ENCODE assay signal across 8 mouse cellular contexts in the genomic region with DNA sequence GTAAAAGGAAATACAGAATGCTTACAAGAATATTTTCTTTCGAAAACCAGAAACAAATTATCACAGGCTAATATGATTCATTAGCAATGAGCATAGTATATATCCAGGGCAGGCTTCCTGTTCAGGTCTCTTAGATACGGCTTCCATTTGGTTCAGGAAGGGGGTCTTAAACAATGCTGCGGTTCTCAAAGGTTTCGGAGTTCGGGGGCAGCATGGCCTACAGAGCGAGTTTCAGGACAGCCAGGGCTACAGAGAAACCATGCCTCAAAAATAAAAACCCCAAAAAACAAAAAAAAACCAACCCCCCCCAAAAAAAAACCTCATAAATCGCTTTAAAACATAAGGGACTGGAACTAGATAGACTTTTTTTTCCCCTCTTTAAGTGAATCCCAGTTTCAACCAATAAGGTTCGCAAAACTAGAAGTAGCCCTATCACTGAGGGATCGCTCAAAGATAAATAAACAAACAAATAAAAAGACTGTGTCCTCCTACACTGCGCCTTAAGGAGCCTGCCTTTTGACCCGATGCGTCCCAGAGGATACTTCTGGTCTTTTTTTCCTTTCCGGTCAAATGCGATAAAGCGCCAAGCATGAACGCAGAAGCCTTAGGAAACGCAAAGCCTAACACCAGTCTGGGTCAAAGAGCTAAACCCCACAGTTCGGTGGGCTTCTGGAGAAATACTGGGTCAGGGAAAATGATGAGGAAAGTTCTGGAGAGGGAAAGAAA. TPM values are rescaled to one million over a fixed set of nuclear protein-coding genes. Genes with fewer than 3 reads are reported as not detected.
DNase-seq lines count a peak whose midpoint lies in the region; ATAC-seq and TF ChIP-seq lines count a peak whose summit lies in the region.

No protein-coding gene starts in this region.

- H3K4me2 ChIP-seq in kidney, embryonic 15.5 days = peak overlapping the region; percentile 67
- peak overlapping the region; percentile 70 for H3K4me2 ChIP-seq in forebrain, postnatal 0 days (ENCODE audit: low read depth)

- peak overlapping the region; percentile 100 for H3K27ac ChIP-seq in kidney, embryonic 15.5 days
- H3K27ac ChIP-seq in forebrain, postnatal 0 days (ENCODE audit: low read depth, low read length) = peak overlapping the region; percentile 99
- H3K27ac ChIP-seq in midbrain, embryonic 10.5 days (replicated peaks) = peak overlapping the region; percentile 98

- DNase-seq in kidney, adult 9 months = no peak
- DNase-seq in Patski (ENCODE audit: low read depth, low spot score) = peak; percentile 30
- no peak for DNase-seq in forebrain, postnatal 0 days
- no peak for DNase-seq in midbrain, embryonic 10.5 days (ENCODE audit: low spot score)
- no peak for DNase-seq in B cell, adult 2 months
- DNase-seq in urinary bladder, adult 18-20 months (ENCODE audit: low spot score in 2 of 2) = no peak
- DNase-seq in adrenal gland, adult 18-20 months (ENCODE audit: low spot score in 2 of 2) = no peak

- H3K36me3 ChIP-seq in kidney, embryonic 15.5 days = peaks cover 27% of the 10 kb centered on the region
- H3K36me3 ChIP-seq in forebrain, postnatal 0 days (ENCODE audit: insufficient read depth) = peaks cover 13% of the 10 kb centered on the region
- H3K36me3 ChIP-seq in midbrain, embryonic 10.5 days = peaks cover 56% of the 10 kb centered on the region

- H3K4me3 ChIP-seq in kidney, embryonic 15.5 days (replicated peaks) = peak overlapping the region; percentile 82
- peak overlapping the region; percentile 94 for H3K4me3 ChIP-seq in forebrain, postnatal 0 days (ENCODE audit: low read depth, low read length)
- peak overlapping the region; percentile 73 for H3K4me3 ChIP-seq in midbrain, embryonic 10.5 days

- H3K9ac ChIP-seq in kidney, embryonic 15.5 days = peak overlapping the region; percentile 82
- H3K9ac ChIP-seq in forebrain, postnatal 0 days = peak overlapping the region; percentile 91

- peaks cover 40% of the 10 kb centered on the region for H3K4me1 ChIP-seq in kidney, embryonic 15.5 days
- peaks cover 13% of the 10 kb centered on the region for H3K4me1 ChIP-seq in forebrain, postnatal 0 days (ENCODE audit: insufficient read depth)
- H3K4me1 ChIP-seq in midbrain, embryonic 10.5 days = peaks cover 36% of the 10 kb centered on the region

- POLR2A ChIA-PET in Patski (lab: Charles Lee) = interaction anchor here (0.6 to 2.0 kb wide), 12 partner anchors 9 to 461 kb away, joined by 3 to 12 read pairs (median 4); a partner anchor contains a TSS

- H3K9me3 ChIP-seq in kidney, embryonic 15.5 days (replicated peaks) = no peaks in the 10 kb centered on the region
- H3K9me3 ChIP-seq in forebrain, postnatal 0 days (ENCODE audit: low read length) = no peaks in the 10 kb centered on the region
- no peaks in the 10 kb centered on the region for H3K9me3 ChIP-seq in midbrain, embryonic 10.5 days (replicated peaks)

- in situ Hi-C loops in Patski (cut with MboI; ENCODE audit: low pct_unique_long_range_greater_than_20kb) = no loop called here

- WGBS in kidney, embryonic 15.5 days = 1% methylated on average over 18 of the region's 18 CpGs
- under 1% methylated on average over 18 of the region's 18 CpGs for WGBS in forebrain, postnatal 0 days
- 1% methylated on average over 18 of the region's 18 CpGs for WGBS in midbrain, embryonic 10.5 days

- CTCF ChIA-PET in Patski (lab: Charles Lee) = interaction anchor here (0.8 to 1.0 kb wide), 2 partner anchors 17 to 19 kb away, joined by 3 read pairs; no protein-coding TSS in a partner anchor

- peak; percentile 22 for ATAC-seq in kidney, embryonic 15.5 days (replicated peaks; ENCODE audit: low FRiP score)
- ATAC-seq in Patski = no peak
- no peak for ATAC-seq in forebrain, postnatal 0 days

- TF ChIP-seq CTCF in Patski (IDR thresholded peaks at IDR 0.05) = no peak
- no peak for TF ChIP-seq CTCF in forebrain, postnatal 0 days (IDR thresholded peaks at IDR 0.05; ENCODE audit: low read depth)

- H3K27me3 ChIP-seq in kidney, embryonic 15.5 days = no peaks in the 10 kb centered on the region
- H3K27me3 ChIP-seq in Patski = no peaks in the 10 kb centered on the region
- H3K27me3 ChIP-seq in forebrain, postnatal 0 days (ENCODE audit: insufficient read depth, low read length) = no peaks in the 10 kb centered on the region
- H3K27me3 ChIP-seq in midbrain, embryonic 10.5 days (ENCODE audit: low read depth, poor library complexity, severe bottlenecking) = no peaks in the 10 kb centered on the region

RNA-seq across cellular contexts. Expression of a gene that starts 0.7 kb away (rescaled TPM):
- polyA plus RNA-seq in kidney, embryonic 15.5 days (2015; fragmentation: Nextera tagmentation; extraction: Ambion mirVana) = 122 and 124 TPM in 2 replicates
- 138 TPM for polyA plus RNA-seq in Patski (2021)
- 97.4 and 118 TPM in 2 replicates for total RNA-seq in forebrain, postnatal 0 days (2014; rRNA removed)
- polyA plus RNA-seq in forebrain, postnatal 0 days (2015; fragmentation: Nextera tagmentation; extraction: Ambion mirVana) = 122 and 126 TPM in 2 replicates
- 126 and 151 TPM in 2 replicates for polyA plus RNA-seq in midbrain, embryonic 10.5 days (2016; fragmentation: Nextera tagmentation; extraction: Ambion mirVana)
- total RNA-seq in adrenal gland, adult 18-20 months (2021) = 10 to 100 TPM; 65.4 to 76.6 TPM

RNA-seq across cellular contexts. Expression of a gene that starts 1.0 kb away (rescaled TPM):
- 33.0 and 34.1 TPM in 2 replicates for polyA plus RNA-seq in kidney, embryonic 15.5 days (2015; fragmentation: Nextera tagmentation; extraction: Ambion mirVana)
- 25.5 TPM for polyA plus RNA-seq in Patski (2021)
- total RNA-seq in forebrain, postnatal 0 days (2014; rRNA removed) = 2.9 and 12.1 TPM in 2 replicates
- 1.7 and 3.3 TPM in 2 replicates for polyA plus RNA-seq in forebrain, postnatal 0 days (2015; fragmentation: Nextera tagmentation; extraction: Ambion mirVana)
- polyA plus RNA-seq in midbrain, embryonic 10.5 days (2016; fragmentation: Nextera tagmentation; extraction: Ambion mirVana) = 45.5 and 47.7 TPM in 2 replicates
- under 1 TPM; 0.53 to 0.90 TPM for total RNA-seq in adrenal gland, adult 18-20 months (2021)

RNA-seq across cellular contexts. Expression of a gene that starts 27.6 kb away (rescaled TPM):
- 82.7 and 83.5 TPM in 2 replicates for polyA plus RNA-seq in kidney, embryonic 15.5 days (2015; fragmentation: Nextera tagmentation; extraction: Ambion mirVana)
- 75.4 TPM for polyA plus RNA-seq in Patski (2021)
- total RNA-seq in forebrain, postnatal 0 days (2014; rRNA removed) = 25.8 and 32.1 TPM in 2 replicates
- polyA plus RNA-seq in forebrain, postnatal 0 days (2015; fragmentation: Nextera tagmentation; extraction: Ambion mirVana) = 39.8 and 54.1 TPM in 2 replicates
- polyA plus RNA-seq in midbrain, embryonic 10.5 days (2016; fragmentation: Nextera tagmentation; extraction: Ambion mirVana) = 90.1 and 94.5 TPM in 2 replicates
- 10 to 100 TPM; 33.1 to 45.2 TPM for total RNA-seq in adrenal gland, adult 18-20 months (2021)
